Mouse (Mus musculus) cerebellum, adult 11-12 months (tissue): ENCODE measurements around the gene Acadvl.

Experiments used
- DNase-seq: peaks from one replicate; pipeline ENCODE4 v3.0.0; 2022

Gene Acadvl

GRCm38 (mm10) chr11:70000396-70000898 lies 14.8 kb downstream of the Acadvl start, which contains the start of gene Dvl2:
Dvl2 (plus strand) TSS chr11:70000595.
- peak; percentile 93 for DNase-seq

GRCm38 (mm10) chr11:69999666-70000065 lies 15.5 kb downstream of the Acadvl start:
- DNase-seq = no peak

- peak; percentile 73 for DNase-seq
Measured at GRCm38 (mm10) chr11:69998567-69999491, 16.4 kb downstream of the Acadvl start.

GRCm38 (mm10) chr11:69997070-69997509 lies 18.1 kb downstream of the Acadvl start:
- peak; percentile 84 for DNase-seq

- DNase-seq = peak; percentile 73
Measured at GRCm38 (mm10) chr11:69996161-69997061, 18.8 kb downstream of the Acadvl start.

GRCm38 (mm10) chr11:69995391-69995960 lies 19.7 kb downstream of the Acadvl start, which contains the start of gene Phf23:
Phf23 (plus strand) TSS chr11:69995777.
- peak; percentile 99 for DNase-seq

GRCm38 (mm10) chr11:69994401-69995090 lies 20.7 kb downstream of the Acadvl start:
- DNase-seq = peak; percentile 57

- DNase-seq = peak; percentile 40
Measured at GRCm38 (mm10) chr11:69992932-69993331, 22.3 kb downstream of the Acadvl start.

- DNase-seq = peak; percentile 73
Measured at GRCm38 (mm10) chr11:69992396-69992795, 22.8 kb downstream of the Acadvl start.

- no peak for DNase-seq
Measured at GRCm38 (mm10) chr11:69991711-69992110, 23.5 kb downstream of the Acadvl start.

- peak; percentile 94 for DNase-seq
Measured at GRCm38 (mm10) chr11:69990850-69991691, 24.1 kb downstream of the Acadvl start, which contains the start of gene Gabarap. Gabarap (plus strand) TSS chr11:69991143.

- peak; percentile 63 for DNase-seq
Measured at GRCm38 (mm10) chr11:69989949-69990348, 25.3 kb downstream of the Acadvl start.

GRCm38 (mm10) chr11:69984431-69984830 lies 30.8 kb downstream of the Acadvl start:
- no peak for DNase-seq

- DNase-seq = no peak
Measured at GRCm38 (mm10) chr11:69983377-69983776, 31.8 kb downstream of the Acadvl start.

GRCm38 (mm10) chr11:69982877-69983276 lies 32.3 kb downstream of the Acadvl start:
- peak; percentile 42 for DNase-seq

GRCm38 (mm10) chr11:69982225-69982624 lies 33.0 kb downstream of the Acadvl start, which contains the start of gene Elp5:
Elp5 (minus strand) TSS chr11:69982517.
- DNase-seq = peak; percentile 36

GRCm38 (mm10) chr11:69981141-69981762 lies 34.0 kb downstream of the Acadvl start, which contains the start of gene Ctdnep1:
Ctdnep1 (plus strand) TSS chr11:69981156.
- DNase-seq = peak; percentile 71

GRCm38 (mm10) chr11:69980196-69981140 lies 34.7 kb downstream of the Acadvl start:
- peak; percentile 99 for DNase-seq

GRCm38 (mm10) chr11:69979827-69980195 lies 35.4 kb downstream of the Acadvl start:
- DNase-seq = no peak
